Mouse (Mus musculus) kidney, postnatal 25 days (tissue): ENCODE results near the gene Pnpo.

Source experiments
- DNase-seq, 2 experiments: peaks; one replicate each; pipeline ENCODE4 v3.0.0; 2021; ENCODE audit warnings: mixed read lengths in 2 of 2

The Pnpo gene

DNA sequence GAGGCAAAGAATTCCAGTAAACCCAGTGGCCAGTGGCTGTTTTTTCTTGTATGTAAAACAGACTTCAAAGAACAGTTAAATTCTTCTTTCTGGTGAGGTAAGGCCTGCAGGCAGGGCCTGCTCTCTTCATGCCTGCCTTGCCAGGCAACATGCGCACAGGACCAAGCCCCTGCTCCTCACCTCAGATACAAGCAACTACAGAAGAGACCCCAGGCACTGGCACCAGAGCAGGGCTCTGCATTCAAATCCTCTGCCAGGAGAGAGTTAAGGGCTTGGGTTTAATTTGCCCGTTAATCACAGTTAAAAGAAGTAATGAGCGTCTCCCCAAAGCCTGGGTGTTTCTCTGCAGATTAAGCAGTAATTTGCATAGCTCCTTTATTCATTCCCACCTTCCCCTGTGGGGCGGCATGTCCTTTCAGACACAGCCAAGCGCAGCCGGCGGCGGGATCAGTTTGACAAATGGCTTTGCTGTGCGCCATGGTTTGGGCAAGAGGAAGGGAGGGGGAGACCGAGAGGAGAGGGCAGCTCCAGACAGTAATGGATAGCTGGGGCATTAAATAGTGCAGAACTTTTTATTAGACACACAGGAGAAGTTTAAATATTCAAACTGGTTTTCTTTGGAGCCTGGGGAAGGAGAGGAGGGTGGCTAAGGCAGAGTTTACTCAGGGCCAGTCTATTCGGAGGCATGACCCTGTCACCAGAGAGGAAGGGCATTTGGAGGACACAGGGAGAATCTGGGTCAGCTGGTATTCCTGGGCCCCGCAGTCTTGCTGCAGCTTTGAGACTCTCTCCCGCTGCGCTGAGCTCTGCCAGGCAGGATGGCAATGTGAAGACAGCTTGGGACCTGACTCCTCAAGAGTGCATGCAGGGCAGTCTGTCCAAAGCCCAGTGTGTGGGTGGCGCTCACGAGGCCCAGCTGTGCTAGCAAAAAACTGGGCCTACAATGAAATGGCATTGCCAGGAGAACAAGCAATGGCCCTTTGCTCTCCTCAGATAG, 40.8 kb downstream of the Pnpo start:
- DNase-seq, result peak; percentile 43 to 63

DNA sequence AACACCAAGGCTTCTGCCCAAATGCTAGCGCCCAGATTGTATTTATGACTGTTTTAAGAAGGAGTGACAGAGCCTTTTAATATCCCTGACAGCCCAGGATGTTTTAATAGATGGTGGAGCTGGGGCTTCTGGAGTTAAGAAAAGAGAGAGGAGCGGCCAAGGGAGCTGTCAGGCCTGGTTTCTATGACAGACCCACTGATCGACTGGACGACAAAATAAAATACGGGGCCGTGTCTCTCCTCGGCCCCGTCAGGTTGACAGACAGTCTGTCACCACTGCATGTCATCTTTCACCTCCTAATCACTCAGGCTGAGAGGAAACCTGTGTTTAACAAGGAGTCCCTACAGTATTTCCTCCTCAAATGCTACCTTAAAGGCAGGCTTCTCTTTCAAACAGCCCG, 42.5 kb downstream of the Pnpo start:
- DNase-seq, result no peak

DNA sequence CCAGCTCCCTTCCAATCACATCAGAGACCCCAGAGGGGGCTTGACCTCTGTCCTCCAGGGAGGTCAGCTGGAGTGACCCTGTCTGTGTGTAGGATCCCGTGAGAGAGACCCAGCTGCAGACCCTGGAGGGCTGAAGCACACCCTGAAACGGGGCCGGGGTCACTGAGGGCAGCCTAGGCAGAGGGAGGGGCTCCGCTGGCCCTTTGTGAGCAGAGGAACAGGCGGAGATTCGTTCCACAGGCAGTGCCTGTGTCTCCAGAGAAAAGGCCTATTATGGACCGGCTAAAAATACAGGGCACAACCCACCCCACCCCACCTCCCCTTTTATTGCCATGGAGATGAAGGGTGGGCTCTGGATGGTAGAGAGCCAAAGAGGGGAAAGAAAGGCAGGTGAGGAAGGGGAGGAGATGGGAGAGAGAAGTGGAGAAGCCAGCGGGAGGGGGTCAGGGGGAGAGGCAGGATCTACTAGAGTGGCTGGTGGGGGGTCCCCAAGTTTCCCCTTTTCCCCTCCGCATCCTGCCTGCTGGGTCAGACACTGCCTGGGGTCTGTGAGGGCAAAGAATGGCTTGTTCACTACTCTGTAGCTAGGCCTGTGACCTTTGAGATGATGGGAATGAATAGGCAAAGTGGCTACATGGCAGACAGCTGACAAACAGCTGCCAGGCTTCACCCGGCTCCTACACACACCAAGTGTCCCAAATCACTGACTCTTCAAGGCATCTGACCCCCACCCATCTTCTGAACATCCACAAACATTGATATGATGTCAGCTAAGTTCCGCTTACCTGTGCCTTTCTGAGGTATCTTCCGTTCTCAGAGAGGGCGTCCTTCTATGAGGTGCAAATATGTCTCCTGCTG, 44.1 kb downstream of the Pnpo start:
- DNase-seq, result no peak

DNA sequence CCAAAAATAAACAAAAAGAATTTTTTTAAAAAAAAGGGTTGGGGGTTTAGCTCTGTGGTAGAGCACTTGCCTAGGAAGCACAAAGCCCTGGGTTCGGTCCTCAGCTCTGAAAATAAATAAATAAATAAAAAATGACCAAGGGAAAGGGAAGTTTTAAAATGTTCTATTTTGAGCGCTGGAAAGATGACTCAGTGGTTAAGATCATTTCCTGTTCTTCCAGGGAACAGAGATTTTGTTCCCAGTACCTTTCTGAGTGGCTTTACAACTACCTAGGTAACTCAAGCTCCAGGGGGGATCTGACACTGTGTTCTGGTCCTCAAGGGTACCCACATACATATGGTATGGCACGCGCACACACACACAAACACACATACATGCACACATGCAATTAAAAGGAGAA, 47.9 kb downstream of the Pnpo start:
- DNase-seq, result no peak

DNA sequence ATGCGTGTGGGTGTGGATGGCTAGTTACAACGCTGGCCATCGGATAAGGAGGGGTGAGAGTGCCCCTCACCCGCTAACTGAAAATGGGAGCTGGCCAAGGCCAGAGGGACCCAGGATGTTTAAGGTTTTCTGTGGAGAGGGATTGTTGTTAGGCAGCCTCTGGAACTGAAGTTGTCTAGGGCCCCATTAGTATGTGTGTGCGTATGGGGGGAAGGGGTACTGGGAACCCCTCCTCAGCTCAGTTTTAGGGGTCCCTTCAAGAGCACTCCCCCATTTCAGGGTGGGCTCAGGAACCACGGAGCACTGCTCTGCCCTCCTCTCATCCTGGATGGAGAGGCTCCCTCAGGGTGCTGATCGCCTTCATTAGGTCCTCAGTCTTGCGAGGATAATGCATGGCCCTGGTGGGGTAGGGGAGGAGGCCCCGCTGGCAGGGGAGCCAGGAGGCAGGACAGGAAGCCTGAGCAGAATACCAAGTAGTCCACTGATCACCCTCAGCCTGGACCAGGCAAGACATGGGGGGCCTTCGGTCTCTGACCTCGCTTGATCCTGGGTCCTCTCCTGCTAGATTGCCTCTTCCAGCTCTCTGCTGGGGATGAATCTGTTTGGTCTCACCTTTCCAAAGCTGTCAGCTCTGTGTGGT, 50.5 kb downstream of the Pnpo start:
- no peak for DNase-seq

DNA sequence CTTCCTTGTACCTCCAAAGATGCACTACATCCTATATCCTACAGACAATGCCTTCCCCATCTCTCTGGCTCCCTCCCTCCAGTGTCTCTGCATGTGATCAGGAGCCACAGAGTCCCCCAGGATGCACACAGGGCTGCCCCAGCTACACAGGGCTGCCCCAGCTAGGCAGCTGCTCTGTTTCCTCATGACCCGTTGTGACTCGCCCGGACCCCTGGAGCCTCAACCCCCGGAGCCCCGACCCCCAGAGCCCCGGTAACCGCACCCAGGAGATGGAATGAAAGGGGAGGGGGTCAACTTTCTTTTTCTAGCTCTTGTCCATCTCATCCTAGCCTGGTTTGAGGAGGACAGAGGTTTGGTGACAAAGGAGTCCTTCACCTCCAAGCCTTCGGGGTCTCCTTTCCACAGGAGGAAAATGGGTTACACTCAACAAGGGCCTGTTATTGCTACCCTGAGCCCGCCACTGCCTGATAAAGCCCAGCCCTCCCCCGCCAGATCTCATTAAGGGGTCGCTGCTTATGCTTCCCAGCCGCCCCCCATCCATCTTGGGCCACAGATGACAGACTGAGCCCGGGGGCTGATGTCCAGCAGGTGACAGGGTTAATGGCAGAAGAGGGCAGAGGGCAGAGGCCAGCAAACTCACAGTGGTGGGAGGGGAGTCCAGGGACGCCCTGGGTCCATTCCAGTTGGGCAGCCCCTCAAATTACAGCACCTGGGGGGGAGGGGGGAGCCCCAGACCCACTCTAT, 51.8 kb downstream of the Pnpo start:
- no peak for DNase-seq
